Mouse (Mus musculus): ENCODE measurements at regions not wholly inside any gene's neighbourhood (a gene's known extent, or its start where the extent isn't known, plus 50 kb on each side); places are given as distances from the start of the nearest gene placed in this dataset.

DNA sequence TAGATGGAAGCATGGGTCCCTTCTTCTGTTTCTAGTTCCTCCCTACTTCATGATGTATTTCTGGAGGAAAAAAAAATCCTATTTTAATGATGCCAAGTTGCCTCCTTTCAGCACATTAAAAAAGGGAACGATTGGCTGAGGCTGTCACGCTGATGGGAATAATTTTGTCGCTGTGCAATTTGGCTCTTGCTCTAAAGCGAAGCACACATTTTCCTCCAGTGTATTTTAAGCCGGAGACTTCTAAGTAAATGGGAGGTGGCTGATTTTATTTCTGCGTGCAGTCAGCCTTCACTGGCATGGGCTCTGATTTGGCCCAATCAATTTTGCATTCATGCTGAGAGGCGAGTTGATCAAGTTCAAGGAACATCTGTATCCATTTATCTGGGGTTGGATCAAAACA lies 234.0 kb upstream of the Xylt1 start:
- Histone ChIP-seq H3K4me3 (no peak overlapping the region), H3K9ac (no peak overlapping the region), H3K27me3 (replicated peaks) (no peaks in the 10 kb centered on the region), H3K4me2 (no peak overlapping the region), H3K4me1 (no peaks in the 10 kb centered on the region), H3K9me3 (replicated peaks) (no peaks in the 10 kb centered on the region), H3K27ac (no peak overlapping the region), H3K36me3 (no peaks in the 10 kb centered on the region)
- no peak for ATAC-seq
- 72% methylated on average over 7 of the region's 7 CpGs for WGBS (ENCODE audit: insufficient replicate concordance)

DNA sequence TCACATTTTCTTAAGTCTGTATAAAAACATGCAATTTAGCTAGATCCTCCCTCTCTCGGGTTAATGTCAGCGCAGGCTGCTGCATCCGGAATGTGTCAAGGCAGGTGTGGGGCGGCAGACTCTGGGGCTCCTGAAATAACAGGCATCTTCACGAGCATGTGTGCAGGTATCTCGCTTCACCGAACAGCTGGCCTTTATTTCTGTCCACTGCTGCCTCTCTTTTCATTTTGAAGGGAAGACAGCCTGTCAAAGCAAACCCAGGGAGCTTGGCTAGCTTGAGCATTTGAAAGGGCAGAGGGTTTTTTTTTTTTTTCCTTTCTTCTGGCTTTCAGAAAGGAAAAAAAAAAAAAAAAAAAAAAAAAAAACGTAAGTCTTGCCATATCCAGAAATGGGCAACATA lies 230.4 kb upstream of the Xylt1 start:
- Histone ChIP-seq H3K9ac (no peak overlapping the region), H3K4me3 (no peak overlapping the region), H3K36me3 (no peaks in the 10 kb centered on the region), H3K4me1 (no peaks in the 10 kb centered on the region), H3K27ac (no peak overlapping the region), H3K4me2 (no peak overlapping the region), H3K9me3 (replicated peaks) (no peaks in the 10 kb centered on the region), H3K27me3 (replicated peaks) (no peaks in the 10 kb centered on the region)
- ATAC-seq, result no peak
- 62% methylated on average over 8 of the region's 8 CpGs for WGBS (ENCODE audit: insufficient replicate concordance)

DNA sequence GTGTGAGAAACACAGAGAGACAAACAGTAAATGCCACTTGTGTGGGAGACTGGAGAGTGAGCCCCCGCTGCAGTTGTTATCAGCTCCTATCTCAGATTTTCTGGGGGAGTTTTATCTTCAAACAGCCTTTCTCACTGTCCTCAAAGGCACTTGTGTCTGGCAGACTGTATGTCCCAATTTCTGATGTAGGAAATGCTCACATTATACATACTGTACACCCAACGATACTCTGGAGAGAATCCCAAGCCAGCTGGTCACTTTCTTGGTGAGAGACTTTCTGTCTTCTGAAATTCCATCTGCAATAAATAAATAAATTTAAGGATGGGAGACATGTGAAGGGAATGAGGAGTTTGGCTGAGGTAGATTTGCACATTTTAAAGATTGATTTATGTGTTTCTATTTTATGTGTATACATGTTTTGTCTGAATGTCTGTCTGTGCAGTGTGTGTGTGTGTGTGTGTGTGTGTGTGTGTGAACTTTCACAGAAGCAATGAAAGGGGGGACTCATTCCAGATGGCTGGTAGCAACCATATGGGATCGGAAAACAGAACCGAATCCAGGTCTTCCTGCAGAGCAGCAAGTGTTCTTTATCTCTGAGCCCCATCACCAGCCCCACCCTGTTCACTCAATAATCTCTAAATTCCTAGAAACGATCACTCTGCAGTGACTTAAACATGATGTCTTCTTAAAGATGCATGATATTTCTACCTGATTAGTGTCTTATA lies 226.8 kb upstream of the Xylt1 start:
- WGBS (ENCODE audit: insufficient replicate concordance), result 58% methylated on average over 5 of the region's 5 CpGs
- Histone ChIP-seq H3K9me3 (replicated peaks) (no peaks in the 10 kb centered on the region), H3K27ac (no peak overlapping the region), H3K4me3 (no peak overlapping the region), H3K36me3 (no peaks in the 10 kb centered on the region), H3K9ac (no peak overlapping the region), H3K4me2 (no peak overlapping the region), H3K4me1 (no peaks in the 10 kb centered on the region), H3K27me3 (replicated peaks) (no peaks in the 10 kb centered on the region)
- no peak for ATAC-seq

DNA sequence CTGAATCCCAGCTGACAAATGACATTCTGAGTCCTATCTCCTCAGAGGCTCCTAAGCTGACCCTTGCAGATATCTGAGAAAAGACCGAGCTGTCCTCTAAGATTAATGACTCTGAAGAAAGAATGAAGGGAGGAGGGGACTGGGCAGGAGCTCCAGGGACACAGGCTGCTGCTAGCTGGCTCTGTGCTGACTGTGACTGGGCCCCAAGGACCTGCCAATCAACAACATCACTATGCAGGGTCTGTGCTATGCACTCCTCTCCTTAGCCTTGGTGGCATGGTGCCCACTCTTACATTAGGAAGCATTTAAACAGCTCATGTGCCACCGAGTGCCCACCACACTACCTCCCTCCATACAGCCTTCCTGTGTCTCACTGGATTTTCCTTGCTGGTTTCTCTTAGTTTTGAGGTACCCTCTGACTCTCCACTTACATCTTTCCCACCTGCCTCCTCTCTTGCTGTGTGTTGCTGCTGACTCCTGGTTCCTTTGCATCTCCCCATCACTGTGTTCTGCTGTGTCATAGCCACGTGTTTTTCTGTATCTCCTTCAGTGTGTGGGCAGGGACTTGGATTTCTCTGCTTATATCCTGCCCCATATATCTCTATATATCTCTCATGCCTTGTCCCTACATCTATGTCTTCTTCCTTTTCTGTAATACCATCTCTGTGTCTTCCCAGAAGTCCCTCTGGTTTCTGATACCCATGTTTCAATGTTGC lies 219.4 kb upstream of the Xylt1 start:
- no peaks in the 10 kb centered on the region for H3K27me3 ChIP-seq (replicated peaks)
- no peaks in the 10 kb centered on the region for H3K36me3 ChIP-seq
- H3K4me3 ChIP-seq, result no peak overlapping the region
- H3K27ac ChIP-seq, result no peak overlapping the region
- H3K9me3 ChIP-seq (replicated peaks), result no peaks in the 10 kb centered on the region
- H3K4me1 ChIP-seq, result no peaks in the 10 kb centered on the region
- 20% methylated on average over 3 of the region's 3 CpGs for WGBS (ENCODE audit: insufficient replicate concordance)
- no peak overlapping the region for H3K4me2 ChIP-seq
- no peak overlapping the region for H3K9ac ChIP-seq
- no peak for ATAC-seq

DNA sequence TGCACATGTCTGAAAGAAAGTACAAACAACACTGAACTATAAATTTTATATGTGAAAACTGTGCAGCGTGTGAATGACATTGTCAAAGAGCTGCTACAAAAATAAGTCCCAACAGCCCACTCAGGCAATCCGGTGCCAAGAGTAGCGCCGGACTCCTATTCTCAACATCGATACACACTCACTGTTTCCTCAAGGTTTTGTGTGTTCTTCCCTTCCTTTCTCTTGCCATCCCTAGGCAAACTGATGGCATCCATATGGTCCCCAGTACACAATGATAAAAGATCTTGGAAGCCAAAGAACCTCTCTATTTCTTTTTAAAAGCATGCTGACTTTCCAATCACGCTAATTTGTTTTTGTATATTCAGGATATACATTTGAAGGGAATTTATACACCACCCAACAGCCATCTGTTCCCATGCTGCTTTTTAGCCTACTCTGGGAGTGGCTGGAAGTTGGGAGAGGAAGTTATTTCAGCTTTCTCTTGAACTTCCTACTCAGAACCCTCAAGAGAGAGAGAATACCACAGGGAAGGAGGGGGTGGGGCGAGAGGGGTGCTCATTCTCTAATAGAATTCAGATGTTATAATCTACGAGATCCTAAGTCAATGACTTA lies 205.9 kb upstream of the Xylt1 start:
- no peak overlapping the region for H3K4me3 ChIP-seq
- no peaks in the 10 kb centered on the region for H3K9me3 ChIP-seq (replicated peaks)
- H3K9ac ChIP-seq, result no peak overlapping the region
- H3K36me3 ChIP-seq, result no peaks in the 10 kb centered on the region
- 72% methylated on average over 8 of the region's 8 CpGs for WGBS (ENCODE audit: insufficient replicate concordance)
- ATAC-seq, result no peak
- H3K4me2 ChIP-seq, result no peak overlapping the region
- H3K27ac ChIP-seq, result no peak overlapping the region
- H3K4me1 ChIP-seq, result no peaks in the 10 kb centered on the region
- H3K27me3 ChIP-seq (replicated peaks), result no peaks in the 10 kb centered on the region

DNA sequence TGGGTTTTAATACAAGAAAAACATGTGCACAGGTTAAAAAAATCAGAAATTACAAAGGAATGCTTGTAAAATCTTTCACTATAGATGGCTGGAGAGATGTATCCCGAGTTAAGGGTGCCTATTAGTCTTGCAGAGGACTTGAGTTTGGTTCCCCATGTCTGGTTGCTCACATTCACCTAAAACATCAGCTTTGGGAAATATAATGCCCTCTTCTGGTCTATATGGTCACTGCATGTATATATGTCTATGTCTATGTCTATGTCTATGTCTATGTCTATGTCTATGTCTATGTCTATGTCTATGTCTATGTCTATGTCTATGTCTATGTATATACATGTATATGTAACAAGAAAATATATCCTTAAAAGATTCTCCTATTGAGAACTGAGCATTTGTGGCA lies 196.8 kb upstream of the Xylt1 start:
- H3K9me3 ChIP-seq (replicated peaks), result no peaks in the 10 kb centered on the region
- no peaks in the 10 kb centered on the region for H3K4me1 ChIP-seq
- no peak for ATAC-seq
- no peak overlapping the region for H3K4me3 ChIP-seq
- no peaks in the 10 kb centered on the region for H3K36me3 ChIP-seq
- H3K9ac ChIP-seq, result no peak overlapping the region
- no peak overlapping the region for H3K4me2 ChIP-seq
- 26% methylated on average over 1 of the region's 1 CpGs for WGBS (ENCODE audit: insufficient replicate concordance)
- H3K27ac ChIP-seq, result no peak overlapping the region
- no peaks in the 10 kb centered on the region for H3K27me3 ChIP-seq (replicated peaks)

DNA sequence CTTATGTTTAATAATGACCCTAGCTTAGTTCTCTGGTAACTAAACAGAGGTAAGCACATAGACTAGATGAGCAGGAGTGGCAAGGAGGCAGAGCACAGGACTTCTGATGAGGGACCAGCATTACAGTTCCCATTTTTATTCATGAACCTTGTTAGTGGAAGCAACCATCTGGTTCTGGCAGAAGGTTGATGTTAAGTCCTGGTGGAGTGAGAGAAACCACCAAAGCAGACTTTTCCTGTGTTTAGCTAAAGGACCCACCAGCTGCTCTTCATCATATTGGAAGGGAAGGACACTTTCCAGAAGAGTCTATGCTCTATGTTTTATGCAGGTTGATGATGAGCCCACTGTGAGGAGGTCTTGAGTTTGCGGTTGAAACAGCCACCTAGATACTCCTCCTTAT lies 194.9 kb upstream of the Xylt1 start:
- no peak overlapping the region for H3K4me2 ChIP-seq
- no peaks in the 10 kb centered on the region for H3K4me1 ChIP-seq
- no peaks in the 10 kb centered on the region for H3K27me3 ChIP-seq (replicated peaks)
- H3K9ac ChIP-seq, result no peak overlapping the region
- no peak overlapping the region for H3K4me3 ChIP-seq
- no peaks in the 10 kb centered on the region for H3K9me3 ChIP-seq (replicated peaks)
- no peak overlapping the region for H3K27ac ChIP-seq
- ATAC-seq, result no peak
- WGBS (ENCODE audit: insufficient replicate concordance), result 65% methylated on average over 1 of the region's 1 CpGs
- H3K36me3 ChIP-seq, result no peaks in the 10 kb centered on the region

DNA sequence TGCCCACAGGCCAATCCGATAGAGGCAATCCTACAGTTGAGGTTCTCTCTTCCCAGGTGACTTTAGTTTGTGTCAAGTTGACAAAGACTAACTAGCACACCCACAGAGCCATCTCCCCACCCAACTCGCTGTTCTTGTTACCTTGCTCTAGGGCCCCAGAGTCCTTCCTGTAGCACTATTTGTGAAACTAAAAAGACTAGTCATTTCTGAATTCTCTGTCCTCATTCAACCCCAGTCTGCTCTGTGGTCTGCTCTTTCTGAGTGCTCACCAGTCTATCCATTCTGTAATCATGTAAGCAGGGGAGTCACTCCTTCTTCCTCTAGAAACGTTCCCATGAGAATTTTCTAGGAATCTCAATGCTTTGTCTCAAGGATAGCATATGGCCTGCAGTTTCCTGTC lies 184.2 kb upstream of the Xylt1 start:
- ATAC-seq, result no peak
- H3K4me2 ChIP-seq, result no peak overlapping the region
- 54% methylated on average over 3 of the region's 3 CpGs for WGBS (ENCODE audit: insufficient replicate concordance)

DNA sequence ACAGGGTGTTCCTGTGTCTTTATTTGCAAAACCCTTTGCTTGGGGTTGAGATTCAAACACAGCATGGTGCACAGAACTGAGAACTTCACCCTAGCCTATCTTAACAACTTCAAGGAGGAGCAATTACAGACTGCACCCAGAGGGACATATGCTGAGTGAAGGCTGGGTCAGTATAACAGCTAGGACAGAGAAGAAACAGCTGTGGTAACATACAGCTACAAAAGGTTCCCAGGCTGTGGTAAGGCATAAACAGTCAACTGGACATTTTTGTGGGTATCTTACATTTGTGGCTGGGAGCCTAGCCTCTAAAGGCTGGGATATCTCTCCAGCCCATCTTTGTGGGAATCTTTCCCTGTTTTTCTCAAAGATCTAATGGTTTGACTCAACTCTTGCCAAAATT lies 154.5 kb upstream of the Xylt1 start:
- H3K4me3 ChIP-seq, result no peak overlapping the region
- H3K27me3 ChIP-seq (replicated peaks), result no peaks in the 10 kb centered on the region
- H3K9ac ChIP-seq, result no peak overlapping the region
- no peaks in the 10 kb centered on the region for H3K36me3 ChIP-seq
- H3K4me1 ChIP-seq, result no peaks in the 10 kb centered on the region
- H3K9me3 ChIP-seq (replicated peaks), result no peaks in the 10 kb centered on the region
- H3K27ac ChIP-seq, result no peak overlapping the region
- H3K4me2 ChIP-seq, result no peak overlapping the region
- no peak for ATAC-seq

More for the DNA sequence above, 184.2 kb upstream of the Xylt1 start:
- Histone ChIP-seq H3K27me3 (replicated peaks) (no peaks in the 10 kb centered on the region), H3K9me3 (replicated peaks) (no peaks in the 10 kb centered on the region), H3K36me3 (no peaks in the 10 kb centered on the region), H3K4me3 (no peak overlapping the region), H3K4me1 (no peaks in the 10 kb centered on the region), H3K9ac (no peak overlapping the region), H3K27ac (no peak overlapping the region)

DNA sequence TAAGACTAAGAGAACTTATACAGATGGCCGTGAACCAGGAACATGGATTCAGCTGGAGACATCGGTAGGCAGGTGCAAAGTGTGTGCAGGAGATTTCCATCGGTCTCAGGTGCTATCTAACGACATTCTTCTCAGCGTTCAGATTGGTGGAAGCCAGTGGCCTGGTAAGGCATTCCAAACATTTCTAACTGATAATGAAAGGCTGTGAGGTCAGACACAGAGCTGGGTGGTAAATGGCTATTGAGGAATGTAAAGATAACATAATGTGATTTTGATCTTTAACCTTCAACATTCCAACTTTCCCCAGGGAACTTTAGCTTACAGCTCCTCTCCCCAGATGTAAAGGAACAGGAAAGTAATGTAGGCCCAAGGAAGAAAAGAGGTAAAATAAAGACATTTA lies 151.2 kb upstream of the Xylt1 start:
- ATAC-seq, result no peak
- Histone ChIP-seq H3K4me1 (no peaks in the 10 kb centered on the region), H3K4me2 (no peak overlapping the region), H3K27ac (no peak overlapping the region), H3K4me3 (no peak overlapping the region), H3K9me3 (replicated peaks) (no peaks in the 10 kb centered on the region), H3K36me3 (no peaks in the 10 kb centered on the region), H3K27me3 (replicated peaks) (no peaks in the 10 kb centered on the region), H3K9ac (no peak overlapping the region)
- 43% methylated on average over 5 of the region's 5 CpGs for WGBS (ENCODE audit: insufficient replicate concordance)

DNA sequence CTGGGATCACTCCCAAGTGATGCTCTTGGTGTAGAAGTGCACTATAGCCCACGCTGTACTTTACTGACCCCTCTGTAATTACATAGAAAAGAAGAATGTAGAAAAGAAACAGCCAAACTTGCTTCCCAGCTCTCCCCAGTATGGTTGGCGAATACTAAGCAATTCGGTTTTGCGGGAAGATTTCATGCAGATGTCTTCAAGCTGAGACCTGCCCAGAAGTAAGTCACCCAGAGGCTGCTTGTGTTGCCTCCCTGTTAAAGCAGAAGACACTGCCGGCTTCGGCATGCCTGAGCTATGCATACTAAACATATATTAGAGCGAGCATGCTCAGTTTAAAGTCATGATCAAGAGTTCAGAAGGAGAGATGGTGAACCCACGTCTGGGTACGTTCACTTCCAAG lies 124.0 kb upstream of the Xylt1 start:
- no peak overlapping the region for H3K9ac ChIP-seq
- no peak overlapping the region for H3K4me3 ChIP-seq
- no peak overlapping the region for H3K4me2 ChIP-seq
- 66% methylated on average over 9 of the region's 9 CpGs for WGBS (ENCODE audit: insufficient replicate concordance)
- H3K36me3 ChIP-seq, result no peaks in the 10 kb centered on the region
- ATAC-seq, result no peak
- no peak overlapping the region for H3K27ac ChIP-seq
- H3K4me1 ChIP-seq, result no peaks in the 10 kb centered on the region
- H3K27me3 ChIP-seq (replicated peaks), result no peaks in the 10 kb centered on the region
- H3K9me3 ChIP-seq (replicated peaks), result no peaks in the 10 kb centered on the region

DNA sequence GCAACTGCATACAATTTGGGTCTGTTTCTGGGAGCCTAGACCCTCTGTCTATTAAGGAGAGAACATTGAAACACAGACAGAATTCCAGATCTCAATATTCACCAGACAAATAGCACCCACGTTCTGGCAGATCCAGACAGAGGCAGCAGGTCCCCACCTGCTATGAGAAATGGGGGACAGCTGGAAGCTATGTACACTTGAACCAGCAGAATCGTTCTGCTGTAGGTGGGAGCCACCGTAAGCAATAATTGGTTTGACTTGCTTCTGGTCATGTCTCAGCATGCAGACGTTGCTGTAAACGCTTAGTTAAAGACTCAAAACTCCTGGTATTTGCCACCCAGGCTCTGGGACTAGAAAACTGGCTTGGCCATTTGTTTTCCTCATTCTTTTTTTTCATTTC lies 122.2 kb upstream of the Xylt1 start:
- H3K36me3 ChIP-seq, result no peaks in the 10 kb centered on the region
- ATAC-seq, result no peak
- no peak overlapping the region for H3K9ac ChIP-seq
- no peaks in the 10 kb centered on the region for H3K4me1 ChIP-seq
- 58% methylated on average over 5 of the region's 5 CpGs for WGBS (ENCODE audit: insufficient replicate concordance)
- H3K9me3 ChIP-seq (replicated peaks), result no peaks in the 10 kb centered on the region
- no peak overlapping the region for H3K27ac ChIP-seq
- H3K4me2 ChIP-seq, result no peak overlapping the region
- H3K4me3 ChIP-seq, result no peak overlapping the region
- H3K27me3 ChIP-seq (replicated peaks), result no peaks in the 10 kb centered on the region
